Mouse (Mus musculus) c-Kit-negative CD71-positive TER-119-positive erythroid progenitor cells, embryonic 14.5 days (primary cell): ENCODE measurements at regions not wholly inside any gene's neighbourhood (a gene's known extent, or its start where the extent isn't known, plus 50 kb on each side); places are given as distances from the start of the nearest gene placed in this dataset.

ENCODE experiments used
- DNase-seq: peaks from one replicate; pipeline ENCODE4 v3.0.0-alpha.2; 2013; ENCODE audit warnings: low read depth, low spot score

GRCm38 (mm10) chr2:133020173-133020837 lies 74.6 kb upstream of the Fermt1 start:
- DNase-seq: no peak

GRCm38 (mm10) chr2:133021244-133021643 lies 75.5 kb upstream of the Fermt1 start:
- no peak for DNase-seq

- no peak for DNase-seq
Measured at GRCm38 (mm10) chr2:133027038-133027437, 81.3 kb upstream of the Fermt1 start.

GRCm38 (mm10) chr2:133035421-133035820 lies 89.7 kb upstream of the Fermt1 start:
- no peak for DNase-seq

- DNase-seq: no peak
Measured at GRCm38 (mm10) chr2:133040708-133041107, 95.0 kb upstream of the Fermt1 start.

- no peak for DNase-seq
Measured at GRCm38 (mm10) chr2:133077698-133078356, 132.1 kb upstream of the Fermt1 start.

- DNase-seq: no peak
Measured at GRCm38 (mm10) chr2:133090976-133091375, 145.3 kb upstream of the Fermt1 start.

GRCm38 (mm10) chr2:133113642-133114041 lies 167.9 kb upstream of the Fermt1 start:
- DNase-seq: no peak

GRCm38 (mm10) chr2:133118651-133119050 lies 172.9 kb upstream of the Fermt1 start:
- no peak for DNase-seq

GRCm38 (mm10) chr2:133125212-133125801 lies 179.6 kb upstream of the Fermt1 start:
- no peak for DNase-seq

- DNase-seq: no peak
Measured at GRCm38 (mm10) chr2:133134878-133135277, 189.2 kb upstream of the Fermt1 start.

GRCm38 (mm10) chr2:133138877-133139276 lies 193.2 kb upstream of the Fermt1 start:
- DNase-seq: no peak

- no peak for DNase-seq
Measured at GRCm38 (mm10) chr2:133141341-133142035, 195.8 kb upstream of the Fermt1 start.

- DNase-seq: no peak
Measured at GRCm38 (mm10) chr2:133152461-133152860, 206.8 kb upstream of the Fermt1 start.

GRCm38 (mm10) chr2:133156537-133156936 lies 210.8 kb upstream of the Fermt1 start:
- no peak for DNase-seq

GRCm38 (mm10) chr2:133158206-133158605 lies 212.5 kb upstream of the Fermt1 start:
- no peak for DNase-seq

- DNase-seq: no peak
Measured at GRCm38 (mm10) chr2:133159398-133159797, 213.7 kb upstream of the Fermt1 start.

- no peak for DNase-seq
Measured at GRCm38 (mm10) chr2:133176411-133176810, 230.7 kb upstream of the Fermt1 start.

GRCm38 (mm10) chr2:133181216-133181615 lies 235.5 kb upstream of the Fermt1 start:
- no peak for DNase-seq

GRCm38 (mm10) chr2:133182920-133183319 lies 237.2 kb upstream of the Fermt1 start:
- DNase-seq: no peak

- DNase-seq: no peak
Measured at GRCm38 (mm10) chr2:133204295-133204866, 258.7 kb upstream of the Fermt1 start.

GRCm38 (mm10) chr2:133208498-133208897 lies 262.8 kb upstream of the Fermt1 start:
- DNase-seq: no peak
